Mouse (Mus musculus) effector memory CD4-positive, alpha-beta T cell, adult 7 months (primary cell): ENCODE data around the gene Olfr691. TPM values are rescaled to one million over a fixed set of nuclear protein-coding genes. Genes with fewer than 3 reads are reported as not detected.

Experiments
- polyA plus RNA-seq: library from polyadenylated mRNA; unstranded; fragments of 100-300 nt; shearing (Covaris generic); gene quantifications from one replicate; pipeline ENCODE4 v1.2.1, GENCODE M21; 2017

The Olfr691 gene
- 0.43 TPM for polyA plus RNA-seq

DNA sequence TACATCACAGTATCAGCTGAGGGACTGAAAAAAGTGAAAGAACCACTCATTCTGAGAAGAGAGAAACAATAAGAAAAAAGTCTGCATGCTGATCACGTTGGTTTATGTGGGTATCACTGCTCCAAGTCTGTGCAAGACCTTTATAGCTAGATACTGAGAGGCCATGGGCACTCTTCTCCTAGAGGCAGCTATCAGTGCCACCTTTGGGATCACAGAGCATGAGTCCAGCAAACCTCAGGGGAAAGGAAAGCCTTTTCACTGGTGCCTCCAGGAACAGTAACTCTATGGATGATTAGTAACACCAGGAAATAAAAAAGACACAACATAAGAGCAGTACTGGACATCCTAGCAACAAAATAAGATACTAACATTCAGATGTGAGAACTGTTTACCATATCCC is at the start of gene Olfr691:
Olfr691 (minus strand) TSS at position 101 of the 400 bp plus-strand sequence.

DNA sequence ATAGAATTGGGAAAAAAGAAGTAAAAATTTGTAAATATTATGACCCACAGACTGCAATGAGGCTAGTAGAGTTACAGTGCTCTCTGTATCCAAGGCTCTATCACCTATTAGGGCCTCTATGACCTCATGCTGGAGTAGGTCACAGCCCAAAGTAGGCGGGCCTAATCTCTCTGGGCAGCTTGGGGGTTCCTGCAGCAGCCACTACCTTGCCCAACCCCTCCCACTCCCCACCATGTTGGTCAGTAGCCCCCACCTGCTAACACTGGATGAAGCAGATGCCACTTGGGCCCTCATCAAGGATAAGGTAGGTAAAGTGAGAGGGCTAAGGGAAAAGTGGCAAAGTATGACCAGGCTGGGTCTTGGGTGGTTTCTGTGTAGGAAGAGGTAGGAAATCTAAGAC is 32.8 kb upstream of the Olfr691 start, which contains the start of gene Gm5901:
Gm5901 (plus strand) TSS at position 173 of the 400 bp plus-strand sequence.

DNA sequence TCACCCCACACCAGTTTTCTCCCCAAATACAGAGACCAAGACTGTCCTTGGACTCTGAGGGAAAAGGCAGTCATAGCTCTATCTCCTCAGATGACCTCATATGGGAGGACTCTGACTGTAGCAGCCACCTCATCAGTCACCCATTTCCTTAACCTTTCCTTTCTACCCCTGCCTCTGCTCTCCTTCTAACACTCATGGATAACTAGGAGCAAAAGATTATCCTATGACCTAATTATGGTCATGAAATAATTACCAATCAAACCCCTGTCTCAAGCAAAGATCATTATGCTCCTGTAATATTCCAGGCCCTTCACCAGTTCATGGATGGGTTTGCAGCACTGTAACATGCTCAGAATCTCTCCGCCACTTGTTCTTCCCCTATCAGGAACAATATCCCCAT is 25.9 kb upstream of the Olfr691 start, which contains the start of gene Olfr692:
Olfr692 (plus strand) TSS at position 301 of the 400 bp plus-strand sequence.

DNA sequence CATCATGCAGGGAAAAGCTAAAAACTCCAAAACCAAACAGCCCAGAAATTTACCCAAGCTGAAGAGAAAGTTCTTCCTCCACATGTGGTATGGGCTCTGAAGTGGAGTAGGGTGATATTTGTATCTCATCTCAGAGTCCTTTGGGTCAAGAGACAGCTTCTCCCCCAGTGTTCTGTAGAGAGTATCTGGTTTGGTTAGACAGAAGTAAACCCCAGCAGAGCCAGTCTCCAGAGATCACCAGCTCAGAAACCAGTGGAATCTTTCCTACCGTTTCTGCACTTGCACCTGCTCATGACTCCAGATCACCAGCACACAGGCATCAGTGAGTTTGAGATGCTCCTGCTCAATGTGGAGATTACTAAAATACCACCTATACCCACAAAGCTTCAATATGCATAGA is 8.1 kb downstream of the Olfr691 start, which contains the start of gene Olfr690:
Olfr690 (minus strand) TSS at position 101 of the 400 bp plus-strand sequence.

DNA sequence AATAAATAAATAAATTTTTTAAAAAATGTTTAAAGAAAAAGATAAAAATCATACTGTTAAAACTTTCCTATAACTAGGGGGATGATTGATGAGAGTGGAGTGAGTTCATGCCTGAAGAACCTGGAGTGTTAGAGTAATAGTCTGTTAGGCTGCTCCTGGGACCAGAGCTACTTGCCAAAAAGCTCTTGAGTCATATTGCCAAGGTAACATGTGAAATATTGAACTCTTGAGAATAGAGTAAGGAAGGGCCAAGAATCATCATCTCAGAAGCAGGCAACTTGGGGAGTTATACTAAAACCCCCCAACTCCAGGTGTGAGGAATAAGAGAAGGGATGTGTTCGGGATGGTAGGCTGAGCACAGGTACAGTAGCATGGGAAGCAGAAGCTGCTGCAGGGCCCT is 31.2 kb downstream of the Olfr691 start, which contains the start of gene Olfr689:
Olfr689 (plus strand) TSS at position 301 of the 400 bp plus-strand sequence.

DNA sequence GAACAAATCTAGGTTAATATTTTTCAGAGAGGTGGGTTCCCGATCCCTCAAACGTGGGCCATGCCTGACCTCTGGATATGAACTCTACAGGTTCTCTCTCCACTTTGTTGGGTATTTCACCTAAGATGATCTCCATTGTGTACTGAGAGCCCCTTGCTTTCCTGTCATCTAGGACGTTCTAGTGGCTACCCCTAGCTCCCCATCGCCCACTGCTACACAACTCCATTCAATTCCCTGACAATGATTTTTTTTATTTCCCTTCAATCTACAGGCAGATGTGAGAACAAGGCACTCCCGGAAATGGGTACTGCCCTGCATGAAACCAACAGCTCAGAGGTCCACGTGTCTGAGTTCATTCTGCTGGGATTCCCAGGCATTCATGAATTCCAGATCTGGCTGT is 54.3 kb downstream of the Olfr691 start, which contains the start of gene Olfr688:
Olfr688 (plus strand) TSS at position 301 of the 400 bp plus-strand sequence.

Other genes with a start within 250 kb of the Olfr691 start
- not detected for gene Olfr680-ps1, start 249.5 kb downstream of the Olfr691 start, polyA plus RNA-seq
- not detected for gene Olfr681, start 225.4 kb downstream of the Olfr691 start, polyA plus RNA-seq
- not detected for gene Olfr683, start 195.3 kb downstream of the Olfr691 start, polyA plus RNA-seq
- gene Olfr684, start 178.6 kb downstream of the Olfr691 start, polyA plus RNA-seq: 0.12 TPM
- gene Olfr685, start 156.3 kb downstream of the Olfr691 start, polyA plus RNA-seq: not detected
- not detected for gene Olfr686, start 134.8 kb downstream of the Olfr691 start, polyA plus RNA-seq
- gene Olfr688, start 54.2 kb downstream of the Olfr691 start, polyA plus RNA-seq: not detected
- gene Olfr689, start 31.1 kb downstream of the Olfr691 start, polyA plus RNA-seq: 0.17 TPM
- gene Olfr690, start 8.2 kb downstream of the Olfr691 start, polyA plus RNA-seq: not detected
- not detected for gene Olfr692, start 26.0 kb upstream of the Olfr691 start, polyA plus RNA-seq
- gene Gm5901, start 32.8 kb upstream of the Olfr691 start, polyA plus RNA-seq: not detected
- gene Fam160a2, start 57.8 kb upstream of the Olfr691 start, polyA plus RNA-seq: 57.6 TPM
- not detected for gene Cnga4, start 62.3 kb upstream of the Olfr691 start, polyA plus RNA-seq
- not detected for gene Cckbr, start 83.5 kb upstream of the Olfr691 start, polyA plus RNA-seq
- not detected for gene Cavin3, start 140.0 kb upstream of the Olfr691 start, polyA plus RNA-seq
- 18.3 TPM for gene Smpd1, start 212.1 kb upstream of the Olfr691 start, polyA plus RNA-seq
- 8.5 TPM for gene Apbb1, start 239.4 kb upstream of the Olfr691 start, polyA plus RNA-seq